Mouse (Mus musculus) liver, postnatal 0 days (tissue): ENCODE results near the gene Zfp984. TPM values are rescaled to one million over a fixed set of nuclear protein-coding genes. Genes with fewer than 3 reads are reported as not detected.
"Not testable (repeated sequence)": the region's sequence is repeated elsewhere in the genome, so short reads cannot be mapped to it uniquely, and the experiment has no call there.

Experiments
- ATAC-seq: fragments of 200-750 bp; cut with Nextera tagmentation; 2 replicates; pipeline ENCODE4 v1.8.0; 2017; ENCODE audit warnings: mild to moderate bottlenecking, moderate library complexity
- DNase-seq: peaks from one replicate; pipeline ENCODE4 v3.0.0-alpha.2; 2016
- H3K27ac ChIP-seq: fragments of 300-500 bp; sonication (generic); 2 replicates; pipeline ENCODE4 v1.5.1; 2014; ENCODE audit warnings: antibody characterized with exemption, moderate library complexity, mild to moderate bottlenecking, low read depth
- H3K27me3 ChIP-seq: fragments of 300-500 bp; sonication (generic); 2 replicates; pipeline ENCODE4 v1.6.1; 2014; ENCODE audit warnings: low read length, control low read depth, mixed read lengths; ENCODE audit not compliant: insufficient read depth
- H3K36me3 ChIP-seq: fragments of 300-500 bp; sonication (generic); replicated peaks from 2 replicates; pipeline ENCODE4 v1.6.1; 2014; ENCODE audit warnings: mild to moderate bottlenecking, control low read depth, low read length, moderate library complexity, mixed read lengths; ENCODE audit not compliant: insufficient read depth
- H3K4me1 ChIP-seq: fragments of 300-500 bp; sonication (generic); 2 replicates; pipeline ENCODE4 v1.6.1; 2014; ENCODE audit warnings: antibody characterized with exemption, mild to moderate bottlenecking, control low read depth; ENCODE audit not compliant: insufficient read depth
- H3K4me2 ChIP-seq: fragments of 300-500 bp; sonication (generic); 2 replicates; pipeline ENCODE4 v1.6.1; 2014; ENCODE audit warnings: low read depth, mild to moderate bottlenecking, low read length, moderate library complexity, mixed read lengths
- H3K4me3 ChIP-seq: fragments of 300-500 bp; sonication (generic); 2 replicates; pipeline ENCODE4 v1.5.1; 2014; ENCODE audit warnings: low read depth, low read length
- H3K9ac ChIP-seq: fragments of 300-500 bp; sonication (generic); replicated peaks from 2 replicates; pipeline ENCODE4 v1.6.1; 2014; ENCODE audit warnings: mild to moderate bottlenecking, moderate library complexity
- H3K9me3 ChIP-seq: fragments of 300-500 bp; sonication (generic); 2 replicates; pipeline ENCODE4 v1.6.1; 2016; ENCODE audit warnings: mild to moderate bottlenecking, control low read depth, low read length, mixed read lengths
- CTCF ChIP-seq: sonication (generic); IDR thresholded peaks from 2 replicates; pipeline ENCODE4 v1.5.1; 2016; ENCODE audit warnings: antibody characterized with exemption, low read depth
- EP300 ChIP-seq: IDR thresholded peaks from 2 replicates; pipeline ENCODE4 v1.6.1; 2016; ENCODE audit warnings: antibody characterized with exemption, low read depth, mild to moderate bottlenecking
- WGBS: fragments of 180-500 bp; shearing (Covaris S2); extraction: QIAGEN DNeasy Blood & Tissue Kit; methylation state at CpG from one replicate; pipeline ENCODE4 v1.1.7; 2014; ENCODE audit not compliant: insufficient replicate concordance; 5-methylcytosine and 5-hydroxymethylcytosine counted together
- polyA plus RNA-seq: library from polyadenylated mRNA; unstranded; fragments of >200 nt; fragmentation: Nextera tagmentation; extraction: Ambion mirVana; gene quantifications from 2 replicates; pipeline ENCODE4 v1.2.1, GENCODE M21; 2015

Zfp984 gene
- polyA plus RNA-seq, 1 experiment from 2014 or later, result 2.8 TPM

- DNase-seq (no peak), ATAC-seq (no peak)
- H3K9ac ChIP-seq, result no peak overlapping the region
- peaks cover 36% of the 10 kb centered on the region for H3K9me3 ChIP-seq
- no peak for TF ChIP-seq EP300
- no peak for TF ChIP-seq CTCF
- no peak overlapping the region for H3K27ac ChIP-seq
- no peak overlapping the region for H3K4me3 ChIP-seq
- no peaks in the 10 kb centered on the region for H3K4me1 ChIP-seq
- WGBS, result 86% methylated on average over 4 of the region's 4 CpGs
- H3K27me3 ChIP-seq, result no peaks in the 10 kb centered on the region
- H3K36me3 ChIP-seq, result peaks cover 23% of the 10 kb centered on the region
- no peak overlapping the region for H3K4me2 ChIP-seq
These were observed 14.8 kb upstream of the Zfp984 start for GRCm38 (mm10) chr4:147824389-147824788.

GRCm38 (mm10) chr4:147821414-147821813 lies 11.8 kb upstream of the Zfp984 start:
- H3K9ac ChIP-seq, H3K4me2 ChIP-seq, H3K27ac ChIP-seq, H3K36me3 ChIP-seq, H3K4me1 ChIP-seq, ATAC-seq, H3K4me3 ChIP-seq, DNase-seq, H3K27me3 ChIP-seq: not testable (repeated sequence)
- WGBS, result 79% methylated on average over 3 of the region's 3 CpGs
- peaks cover 30% of the 10 kb centered on the region for H3K9me3 ChIP-seq
- TF ChIP-seq CTCF, result 0 out of 2 replicates have a peak, but pooled peaks have one; percentile 11

- not testable (repeated sequence) for H3K4me1 ChIP-seq, H3K27me3 ChIP-seq, H3K9ac ChIP-seq, H3K4me2 ChIP-seq, H3K36me3 ChIP-seq, H3K27ac ChIP-seq, ATAC-seq, H3K4me3 ChIP-seq, DNase-seq
- WGBS, result 77% methylated on average over 7 of the region's 7 CpGs
- peaks cover 26% of the 10 kb centered on the region for H3K9me3 ChIP-seq
These were observed 10.1 kb upstream of the Zfp984 start for GRCm38 (mm10) chr4:147819659-147820058.

GRCm38 (mm10) chr4:147814592-147815167 lies 5.1 kb upstream of the Zfp984 start:
- DNase-seq (no peak), ATAC-seq (peak; percentile 50; the same call in 1 of the 2 replicates)
- Histone ChIP-seq H3K4me2 (no peak overlapping the region), H3K4me1 (no peaks in the 10 kb centered on the region), H3K9me3 (no peaks in the 10 kb centered on the region), H3K36me3 (no peaks in the 10 kb centered on the region), H3K27me3 (no peaks in the 10 kb centered on the region), H3K4me3 (no peak overlapping the region), H3K9ac (no peak overlapping the region), H3K27ac (no peak overlapping the region)
- 48% methylated on average over 2 of the region's 2 CpGs for WGBS
- TF ChIP-seq CTCF, result peak; percentile 68
- no peak for TF ChIP-seq EP300

- DNase-seq, result no peak
- H3K4me3 ChIP-seq, result no peak overlapping the region
- no peak for TF ChIP-seq CTCF
- no peak for TF ChIP-seq EP300
- no peak for ATAC-seq
- H3K4me2 ChIP-seq, result no peak overlapping the region
- no peaks in the 10 kb centered on the region for H3K36me3 ChIP-seq
- 34% methylated on average over 5 of the region's 5 CpGs for WGBS
- no peaks in the 10 kb centered on the region for H3K27me3 ChIP-seq
- no peaks in the 10 kb centered on the region for H3K4me1 ChIP-seq
- H3K27ac ChIP-seq, result no peak overlapping the region
- no peaks in the 10 kb centered on the region for H3K9me3 ChIP-seq
- H3K9ac ChIP-seq, result no peak overlapping the region
These were observed 3.7 kb upstream of the Zfp984 start for GRCm38 (mm10) chr4:147813249-147813765.

GRCm38 (mm10) chr4:147809966-147810304 lies 347 bp upstream of the Zfp984 start:
- Histone ChIP-seq H3K27ac (peak overlapping the region; percentile 89; the same call in 1 of the 2 replicates), H3K4me3 (peak overlapping the region; percentile 46), H3K4me2 (peak overlapping the region; percentile 59), H3K9ac (0 out of 2 replicates have a peak overlapping the region, but pooled peaks have one; percentile 16)
- not testable (repeated sequence) for DNase-seq, H3K4me1 ChIP-seq, H3K9me3 ChIP-seq, ATAC-seq, H3K27me3 ChIP-seq, H3K36me3 ChIP-seq
- WGBS, result 50% methylated on average over 2 of the region's 2 CpGs

- 0 out of 2 replicates have a peak overlapping the region, but pooled peaks have one; percentile 89 for H3K27ac ChIP-seq
- H3K9ac ChIP-seq, H3K4me1 ChIP-seq, H3K36me3 ChIP-seq, H3K27me3 ChIP-seq, DNase-seq, H3K9me3 ChIP-seq: not testable (repeated sequence)
- peak; percentile 51 for ATAC-seq
- WGBS, result 65% methylated on average over 4 of the region's 4 CpGs
- peak overlapping the region; percentile 59; the same call in 1 of the 2 replicates for H3K4me2 ChIP-seq
- peak overlapping the region; percentile 46 for H3K4me3 ChIP-seq
These were observed 1.1 kb downstream of the Zfp984 start for GRCm38 (mm10) chr4:147808483-147808882.

- H3K9me3 ChIP-seq, H3K36me3 ChIP-seq, H3K4me1 ChIP-seq, H3K9ac ChIP-seq, ATAC-seq, H3K27me3 ChIP-seq, DNase-seq, H3K4me3 ChIP-seq, H3K27ac ChIP-seq, H3K4me2 ChIP-seq: not testable (repeated sequence)
- 87% methylated on average over 1 of the region's 1 CpGs for WGBS
These were observed 14.3 kb downstream of the Zfp984 start for GRCm38 (mm10) chr4:147795308-147795707.

GRCm38 (mm10) chr4:147794026-147794665 lies 15.4 kb downstream of the Zfp984 start:
- H3K4me3 ChIP-seq, result not testable (repeated sequence)

More at GRCm38 (mm10) chr4:147794026-147794665, 15.4 kb downstream of the Zfp984 start:
- not testable (repeated sequence) for DNase-seq, H3K36me3 ChIP-seq, H3K4me1 ChIP-seq, H3K27ac ChIP-seq, H3K27me3 ChIP-seq, ATAC-seq, H3K9me3 ChIP-seq, H3K4me2 ChIP-seq, H3K9ac ChIP-seq
- 79% methylated on average over 1 of the region's 3 CpGs for WGBS
